Comparison of ENCODE assay signal across 11 mouse cellular contexts in genomic region chr17:33926207-33926932, GRCm38 (mm10). TPM values are rescaled to one million over a fixed set of nuclear protein-coding genes. Genes with fewer than 3 reads are reported as not detected.
DNase-seq lines count a peak whose midpoint lies in the region; ATAC-seq and TF ChIP-seq lines count a peak whose summit lies in the region.
"Had no signal": no experiment of that assay in that cellular context is flagged by ENCODE, and none has a peak within 500 bp of the region (broad histone marks: within the 10 kb centered on the region; RNA-seq: fewer than 3 reads in every experiment).

No protein-coding gene starts in this region.

- H3K4me1 ChIP-seq in kidney, adult 2 months (ENCODE audit: control insufficient read depth, insufficient read depth, low read length), result no peaks in the 10 kb centered on the region
- peaks cover 26% of the 10 kb centered on the region for H3K4me1 ChIP-seq in kidney, embryonic 15.5 days
- peaks cover 2% of the 10 kb centered on the region for H3K4me1 ChIP-seq in small intestine, adult 2 months (ENCODE audit: control insufficient read depth, insufficient read depth, insufficient read length, low read length)

- H3K27ac ChIP-seq in kidney, adult 2 months (ENCODE audit: insufficient read depth, low read depth, low read length), result no peak overlapping the region
- no peak overlapping the region for H3K27ac ChIP-seq in kidney, embryonic 15.5 days
- H3K27ac ChIP-seq in small intestine, adult 2 months (ENCODE audit: insufficient read depth, low read depth, low read length), result no peak overlapping the region
- H3K27ac ChIP-seq: forebrain, embryonic 13.5 days; limb, embryonic 13.5 days had no signal

- H3K9ac ChIP-seq in kidney, embryonic 15.5 days, result no peak overlapping the region
- H3K9ac ChIP-seq: forebrain, embryonic 13.5 days; limb, embryonic 13.5 days had no signal

- TF ChIP-seq POLR2A in kidney, adult 2 months (IDR thresholded peaks at IDR 0.05; ENCODE audit: low read depth, low read length), result no peak
- TF ChIP-seq POLR2A in brain, embryonic 14.5 days (IDR thresholded peaks at IDR 0.05; ENCODE audit: borderline replicate concordance, extremely low read depth, insufficient read depth, insufficient read length, poor library complexity, severe bottlenecking), result no peak
- TF ChIP-seq POLR2A in small intestine, adult 2 months (IDR thresholded peaks at IDR 0.05; ENCODE audit: low read depth, low read length), result no peak

- no peaks in the 10 kb centered on the region for H3K9me3 ChIP-seq in kidney, embryonic 15.5 days (replicated peaks)
- H3K9me3 ChIP-seq: forebrain, embryonic 13.5 days; limb, embryonic 13.5 days had no signal

- ATAC-seq in kidney, embryonic 15.5 days (replicated peaks; ENCODE audit: low FRiP score), result no peak
- ATAC-seq: activated CD4-positive, CD25-positive, alpha-beta regulatory T cell, adult 4 months; forebrain, embryonic 13.5 days had no signal

- no peak overlapping the region for H3K4me3 ChIP-seq in kidney, adult 2 months (ENCODE audit: insufficient read depth, low read depth, low read length)
- no peak overlapping the region for H3K4me3 ChIP-seq in kidney, embryonic 15.5 days (replicated peaks)
- no peak overlapping the region for H3K4me3 ChIP-seq in small intestine, adult 2 months (ENCODE audit: low read depth, low read length)
- H3K4me3 ChIP-seq: forebrain, embryonic 13.5 days; limb, embryonic 13.5 days had no signal

- TF ChIP-seq CTCF in kidney, adult 2 months (conservative IDR thresholded peaks at IDR 0.05; ENCODE audit: insufficient read depth, insufficient read length, low read depth, low read length), result peak; percentile 56
- TF ChIP-seq CTCF in brain, embryonic 14.5 days (IDR thresholded peaks at IDR 0.05; ENCODE audit: borderline replicate concordance, extremely low read depth, insufficient read depth, insufficient read length), result peak; percentile 47; the same call in 1 of the 2 replicates
- peak; percentile 56; the same call in 1 of the 2 replicates for TF ChIP-seq CTCF in small intestine, adult 2 months (IDR thresholded peaks at IDR 0.05; ENCODE audit: extremely low read depth, insufficient read length, insufficient replicate concordance, low read depth, low read length)

- peak; percentile 51 for DNase-seq in kidney, adult 2 months
- DNase-seq in right cerebral cortex, postnatal 4 days, result peak; percentile 19
- no peak for DNase-seq in right cerebral cortex, postnatal 36 days (ENCODE audit: low spot score in 2 of 2)
- no peak for DNase-seq in brain, embryonic 14.5 days (ENCODE audit: low read depth)
- DNase-seq in cerebellum, adult 8-10 months, result no peak

- H3K4me2 ChIP-seq in kidney, embryonic 15.5 days, result no peak overlapping the region
- H3K4me2 ChIP-seq: forebrain, embryonic 13.5 days; heart, embryonic 11.5 days; limb, embryonic 13.5 days had no signal

- 80% methylated on average over 17 of the region's 17 CpGs for WGBS in kidney, adult 2 months
- WGBS in kidney, embryonic 15.5 days, result 79% methylated on average over 17 of the region's 17 CpGs
- 81% methylated on average over 17 of the region's 17 CpGs for WGBS in small intestine, adult 2 months

- no peaks in the 10 kb centered on the region for H3K27me3 ChIP-seq in kidney, adult 2 months (replicated peaks; ENCODE audit: control insufficient read depth, insufficient read depth, low read length)
- H3K27me3 ChIP-seq in kidney, embryonic 15.5 days, result no peaks in the 10 kb centered on the region
- H3K27me3 ChIP-seq in small intestine, adult 2 months (ENCODE audit: control insufficient read depth, insufficient read depth, low read length), result no peaks in the 10 kb centered on the region
- H3K27me3 ChIP-seq: limb, embryonic 13.5 days had no signal

- H3K36me3 ChIP-seq in kidney, adult 2 months (ENCODE audit: control insufficient read depth, insufficient read depth, low read length), result no peaks in the 10 kb centered on the region
- H3K36me3 ChIP-seq in kidney, embryonic 15.5 days, result peaks cover 13% of the 10 kb centered on the region
- H3K36me3 ChIP-seq in small intestine, adult 2 months (ENCODE audit: control insufficient read depth, insufficient read depth, low read length), result peaks cover 40% of the 10 kb centered on the region

RNA-seq across cellular contexts. Expression of gene Rgl2, which starts 3.0 kb away (rescaled TPM):
- 61.8 and 78.6 TPM in 2 replicates for polyA plus RNA-seq in kidney, adult 2 months (2012; rRNA removed)
- 30.7 and 34.5 TPM in 2 replicates for polyA plus RNA-seq in kidney, embryonic 15.5 days (2015; fragmentation: Nextera tagmentation; extraction: Ambion mirVana)
- 184 and 285 TPM in 2 replicates for polyA plus RNA-seq in brain, embryonic 14.5 days (2012; rRNA removed)
- polyA plus RNA-seq in small intestine, adult 2 months (2012; rRNA removed), result 45.3 and 60.7 TPM in 2 replicates

RNA-seq across cellular contexts. Expression of gene Zbtb22, which starts 10.7 kb away (rescaled TPM):
- 31.6 and 54.0 TPM in 2 replicates for polyA plus RNA-seq in kidney, adult 2 months (2012; rRNA removed)
- 17.5 and 19.3 TPM in 2 replicates for polyA plus RNA-seq in kidney, embryonic 15.5 days (2015; fragmentation: Nextera tagmentation; extraction: Ambion mirVana)
- 35.8 and 43.6 TPM in 2 replicates for polyA plus RNA-seq in brain, embryonic 14.5 days (2012; rRNA removed)
- polyA plus RNA-seq in small intestine, adult 2 months (2012; rRNA removed), result 64.1 and 134 TPM in 2 replicates

RNA-seq across cellular contexts. Expression of gene Tapbp, which starts 10.7 kb away (rescaled TPM):
- 106 and 112 TPM in 2 replicates for polyA plus RNA-seq in kidney, adult 2 months (2012; rRNA removed)
- 28.3 and 35.9 TPM in 2 replicates for polyA plus RNA-seq in kidney, embryonic 15.5 days (2015; fragmentation: Nextera tagmentation; extraction: Ambion mirVana)
- 17.4 and 22.8 TPM in 2 replicates for polyA plus RNA-seq in brain, embryonic 14.5 days (2012; rRNA removed)
- 151 and 367 TPM in 2 replicates for polyA plus RNA-seq in small intestine, adult 2 months (2012; rRNA removed)

RNA-seq across cellular contexts. Expression of gene Pfdn6, which starts 13.8 kb away (rescaled TPM):
- 27.4 and 41.1 TPM in 2 replicates for polyA plus RNA-seq in kidney, adult 2 months (2012; rRNA removed)
- polyA plus RNA-seq in kidney, embryonic 15.5 days (2015; fragmentation: Nextera tagmentation; extraction: Ambion mirVana), result 171 and 183 TPM in 2 replicates
- 85.7 and 97.5 TPM in 2 replicates for polyA plus RNA-seq in brain, embryonic 14.5 days (2012; rRNA removed)
- polyA plus RNA-seq in small intestine, adult 2 months (2012; rRNA removed), result 9.3 and 19.4 TPM in 2 replicates

RNA-seq across cellular contexts. Expression of gene Wdr46, which starts 14.1 kb away (rescaled TPM):
- polyA plus RNA-seq in kidney, adult 2 months (2012; rRNA removed), result 15.3 and 16.0 TPM in 2 replicates
- 41.8 and 44.0 TPM in 2 replicates for polyA plus RNA-seq in kidney, embryonic 15.5 days (2015; fragmentation: Nextera tagmentation; extraction: Ambion mirVana)
- polyA plus RNA-seq in brain, embryonic 14.5 days (2012; rRNA removed), result 22.8 and 29.3 TPM in 2 replicates
- 10.0 and 12.4 TPM in 2 replicates for polyA plus RNA-seq in small intestine, adult 2 months (2012; rRNA removed)

Comparison
In these comparisons a context has a peak if more than half of its experiments do, and no peak if none do; other contexts are left out.
1. DNase-seq: peak in kidney, adult 2 months (single experiment) and right cerebral cortex, postnatal 4 days (single experiment); none in right cerebral cortex, postnatal 36 days (0 of 2), brain, embryonic 14.5 days (single experiment) and cerebellum, adult 8-10 months (single experiment).
2. Peak in every context shown above with its lines, with median percentiles within 50 percentile points of each other: CTCF ChIP-seq.